Mouse (Mus musculus): ENCODE data around the gene Hist2h2bb. TPM values are rescaled to one million over a fixed set of nuclear protein-coding genes. Genes with fewer than 3 reads are reported as not detected.

Hist2h2bb gene
- polyA plus RNA-seq (2012; rRNA removed; ENCODE audit: low replicate concordance), result 1.1 and 3.8 TPM in 2 replicates

DNA sequence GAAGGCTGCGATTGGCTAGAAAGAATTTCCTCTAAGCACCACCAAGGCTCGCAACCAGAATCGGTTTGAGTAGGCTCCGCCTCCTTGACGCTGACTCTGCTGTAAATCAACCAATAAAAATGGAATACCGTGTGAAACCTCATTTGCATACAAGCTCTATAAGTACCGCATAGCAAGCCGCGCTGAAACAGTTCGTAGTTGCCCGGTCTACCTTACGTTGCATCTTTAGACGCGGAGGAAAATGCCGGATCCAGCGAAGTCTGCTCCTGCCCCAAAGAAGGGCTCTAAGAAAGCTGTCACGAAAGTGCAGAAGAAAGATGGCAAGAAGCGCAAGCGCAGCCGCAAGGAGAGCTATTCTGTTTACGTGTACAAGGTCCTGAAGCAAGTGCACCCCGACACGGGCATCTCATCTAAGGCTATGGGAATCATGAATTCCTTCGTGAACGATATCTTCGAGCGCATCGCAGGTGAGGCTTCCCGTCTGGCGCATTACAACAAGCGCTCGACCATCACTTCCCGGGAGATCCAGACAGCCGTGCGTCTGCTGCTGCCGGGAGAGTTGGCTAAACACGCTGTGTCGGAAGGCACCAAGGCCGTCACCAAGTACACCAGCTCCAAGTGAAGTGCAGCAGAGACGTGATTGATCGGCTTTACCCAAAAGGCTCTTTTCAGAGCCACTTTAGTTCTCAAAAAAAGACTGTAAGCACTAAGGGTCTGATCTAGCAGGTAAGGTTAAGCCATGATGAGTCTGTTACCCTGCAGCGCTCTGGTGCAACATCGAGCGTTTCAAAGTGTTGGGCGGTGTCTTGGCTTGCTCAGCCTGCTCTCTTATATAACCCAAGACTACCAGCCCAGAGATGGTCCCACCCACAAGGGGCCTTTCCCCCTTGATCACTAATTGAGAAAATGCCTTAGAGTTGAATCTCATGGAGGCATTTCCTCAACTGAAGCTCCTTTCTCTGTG is at the start of gene Hist2h2bb:
TSS of gene Hist2h2bb (plus strand) at position 242 of the 964 bp plus-strand sequence.

DNA sequence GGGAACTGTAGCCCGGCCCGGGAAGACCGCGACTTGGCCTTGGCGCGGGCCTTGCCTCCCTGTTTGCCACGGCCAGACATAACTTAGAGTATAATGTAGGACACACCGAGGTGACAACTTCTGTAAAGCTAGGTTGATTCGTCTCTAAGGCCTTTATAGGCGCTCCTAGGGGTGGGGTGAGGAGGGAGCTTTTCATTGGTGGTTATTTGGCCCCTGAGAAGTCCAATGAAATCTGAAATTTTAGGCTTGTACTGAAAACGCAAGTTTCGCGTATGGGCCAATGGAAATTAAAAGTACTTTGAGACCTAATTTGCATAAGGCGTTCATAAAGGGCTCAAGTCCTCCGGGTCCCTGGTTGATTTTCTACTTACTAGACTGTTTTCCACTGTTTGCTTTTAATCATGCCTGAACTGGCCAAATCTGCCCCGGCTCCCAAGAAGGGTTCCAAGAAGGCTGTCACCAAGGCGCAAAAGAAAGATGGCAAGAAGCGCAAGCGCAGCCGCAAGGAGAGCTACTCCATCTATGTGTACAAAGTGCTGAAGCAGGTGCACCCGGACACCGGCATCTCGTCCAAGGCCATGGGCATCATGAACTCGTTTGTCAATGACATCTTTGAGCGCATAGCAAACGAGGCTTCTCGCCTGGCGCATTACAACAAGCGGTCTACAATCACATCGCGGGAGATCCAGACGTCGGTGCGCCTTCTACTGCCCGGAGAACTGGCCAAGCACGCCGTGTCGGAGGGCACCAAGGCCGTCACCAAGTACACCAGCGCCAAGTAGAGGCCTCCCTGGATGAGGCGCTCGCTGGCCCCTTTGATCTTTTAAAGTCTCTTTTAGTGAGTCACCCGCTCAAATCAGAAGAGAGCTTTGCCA is 48.5 kb upstream of the Hist2h2bb start, which contains the start of the genes Hist2h2ac and Hist2h2be:
TSS of gene Hist2h2ac (minus strand) at position 116 of the 875 bp plus-strand sequence.
TSS of gene Hist2h2be (plus strand) at position 355 of the 875 bp plus-strand sequence.

DNA sequence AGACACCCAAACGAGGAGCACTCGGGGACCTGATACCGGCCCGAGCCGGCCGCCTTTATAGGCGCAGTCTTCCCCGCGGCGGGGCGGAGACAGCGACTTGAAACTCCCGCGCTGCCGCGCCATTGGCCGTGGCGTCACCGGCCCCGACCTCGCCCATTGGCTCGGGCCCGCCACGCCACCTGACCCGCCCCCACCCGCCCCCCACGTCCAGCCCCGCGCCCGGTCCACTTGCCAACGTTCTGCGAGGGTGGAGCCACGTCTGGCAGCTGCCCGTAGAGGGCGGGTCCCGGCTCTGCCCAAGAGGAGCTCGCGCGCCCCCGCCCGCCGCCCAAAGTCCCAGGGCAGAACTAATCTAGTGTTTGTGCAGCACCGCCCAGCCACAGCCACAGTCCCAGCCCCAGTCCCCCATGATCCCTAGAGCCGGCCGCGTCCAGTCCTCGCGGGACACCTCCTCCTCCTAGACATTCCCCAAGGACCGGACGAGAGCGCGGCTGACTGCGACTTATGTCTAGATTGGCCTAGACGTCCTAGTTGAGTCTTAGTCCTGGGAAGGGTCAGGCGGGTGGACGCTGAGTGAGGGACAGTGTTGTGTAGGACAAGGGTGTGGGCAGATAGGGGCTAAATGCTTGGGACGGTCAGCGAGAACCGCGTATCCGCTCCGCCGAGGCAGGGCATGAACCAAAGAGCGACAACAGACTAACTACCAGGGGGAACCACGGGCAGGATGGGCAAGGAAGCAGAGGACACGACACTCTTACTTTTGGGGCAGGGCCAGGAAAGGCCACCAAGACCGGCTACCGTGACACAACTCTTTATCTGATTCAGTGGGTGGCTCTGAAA is 30.4 kb upstream of the Hist2h2bb start, which contains the start of gene Hist2h3c2:
TSS of gene Hist2h3c2 (minus strand) at position 174 of the 840 bp plus-strand sequence.

DNA sequence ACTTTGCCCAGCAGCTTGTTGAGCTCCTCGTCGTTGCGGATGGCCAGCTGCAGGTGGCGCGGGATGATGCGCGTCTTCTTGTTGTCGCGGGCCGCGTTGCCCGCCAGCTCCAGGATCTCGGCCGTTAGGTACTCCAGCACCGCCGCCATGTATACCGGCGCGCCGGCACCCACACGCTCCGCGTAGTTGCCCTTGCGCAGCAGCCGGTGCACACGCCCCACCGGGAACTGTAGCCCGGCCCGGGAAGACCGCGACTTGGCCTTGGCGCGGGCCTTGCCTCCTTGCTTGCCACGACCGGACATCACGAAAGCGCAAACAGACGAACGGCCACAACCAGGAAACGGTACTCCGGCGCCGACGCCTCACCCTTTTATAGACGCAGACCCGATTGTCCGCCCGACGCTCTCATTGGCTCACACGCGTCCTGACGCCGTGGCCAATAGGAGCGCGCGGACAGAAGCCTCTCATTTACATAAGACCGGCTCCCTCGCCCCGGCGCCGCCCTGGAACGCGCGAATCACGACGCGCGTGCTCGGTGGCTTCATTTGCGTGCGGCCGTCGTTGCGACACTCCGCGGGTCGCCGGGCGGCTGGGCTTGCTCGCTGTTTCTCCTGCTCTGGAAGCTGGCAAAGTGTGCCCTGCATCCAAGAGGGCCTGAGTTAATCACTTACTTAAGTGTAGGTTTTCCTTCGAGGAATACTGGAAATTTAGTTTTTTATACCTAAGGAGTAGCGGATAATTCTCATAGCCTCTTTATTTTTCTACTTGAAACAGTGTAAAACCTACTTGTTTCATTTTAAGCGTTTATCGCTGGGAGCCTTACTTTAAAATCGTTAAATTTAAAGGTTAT is 29.4 kb upstream of the Hist2h2bb start, which contains the start of gene Hist2h2aa2:
TSS of gene Hist2h2aa2 (minus strand) at position 328 of the 850 bp plus-strand sequence.

DNA sequence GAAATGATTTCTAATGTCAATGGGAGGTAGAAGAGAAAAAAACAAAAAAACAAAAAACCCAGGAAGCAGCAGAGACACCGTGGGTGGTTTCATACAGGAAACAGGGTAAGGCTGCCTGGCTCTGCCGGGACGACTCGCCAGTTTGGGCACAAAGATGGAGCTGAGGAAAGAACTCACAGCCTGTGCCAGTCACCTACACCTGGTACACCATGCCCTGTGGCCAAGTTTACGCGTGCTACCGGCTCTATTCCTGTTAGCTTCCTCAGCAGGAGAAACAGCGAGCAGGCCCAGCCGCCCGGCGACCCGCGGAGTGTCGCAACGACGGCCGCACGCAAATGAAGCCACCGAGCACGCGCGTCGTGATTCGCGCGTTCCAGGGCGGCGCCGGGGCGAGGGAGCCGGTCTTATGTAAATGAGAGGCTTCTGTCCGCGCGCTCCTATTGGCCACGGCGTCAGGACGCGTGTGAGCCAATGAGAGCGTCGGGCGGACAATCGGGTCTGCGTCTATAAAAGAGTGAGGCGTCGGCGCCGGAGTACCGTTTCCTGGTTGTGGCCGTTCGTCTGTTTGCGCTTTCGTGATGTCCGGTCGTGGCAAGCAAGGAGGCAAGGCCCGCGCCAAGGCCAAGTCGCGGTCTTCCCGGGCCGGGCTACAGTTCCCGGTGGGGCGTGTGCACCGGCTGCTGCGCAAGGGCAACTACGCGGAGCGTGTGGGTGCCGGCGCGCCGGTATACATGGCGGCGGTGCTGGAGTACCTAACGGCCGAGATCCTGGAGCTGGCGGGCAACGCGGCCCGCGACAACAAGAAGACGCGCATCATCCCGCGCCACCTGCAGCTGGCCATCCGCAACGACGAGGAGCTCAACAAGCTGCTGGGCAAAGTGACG is 24.3 kb upstream of the Hist2h2bb start, which contains the start of gene Hist2h2aa1:
TSS of gene Hist2h2aa1 (plus strand) at position 495 of the 884 bp plus-strand sequence.

DNA sequence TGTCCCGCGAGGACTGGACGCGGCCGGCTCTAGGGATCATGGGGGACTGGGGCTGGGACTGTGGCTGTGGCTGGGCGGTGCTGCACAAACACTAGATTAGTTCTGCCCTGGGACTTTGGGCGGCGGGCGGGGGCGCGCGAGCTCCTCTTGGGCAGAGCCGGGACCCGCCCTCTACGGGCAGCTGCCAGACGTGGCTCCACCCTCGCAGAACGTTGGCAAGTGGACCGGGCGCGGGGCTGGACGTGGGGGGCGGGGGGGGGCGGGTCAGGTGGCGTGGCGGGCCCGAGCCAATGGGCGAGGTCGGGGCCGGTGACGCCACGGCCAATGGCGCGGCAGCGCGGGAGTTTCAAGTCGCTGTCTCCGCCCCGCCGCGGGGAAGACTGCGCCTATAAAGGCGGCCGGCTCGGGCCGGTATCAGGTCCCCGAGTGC is 23.1 kb upstream of the Hist2h2bb start, which contains the start of gene Hist2h3c1:
TSS of gene Hist2h3c1 (plus strand) at position 259 of the 430 bp plus-strand sequence.

DNA sequence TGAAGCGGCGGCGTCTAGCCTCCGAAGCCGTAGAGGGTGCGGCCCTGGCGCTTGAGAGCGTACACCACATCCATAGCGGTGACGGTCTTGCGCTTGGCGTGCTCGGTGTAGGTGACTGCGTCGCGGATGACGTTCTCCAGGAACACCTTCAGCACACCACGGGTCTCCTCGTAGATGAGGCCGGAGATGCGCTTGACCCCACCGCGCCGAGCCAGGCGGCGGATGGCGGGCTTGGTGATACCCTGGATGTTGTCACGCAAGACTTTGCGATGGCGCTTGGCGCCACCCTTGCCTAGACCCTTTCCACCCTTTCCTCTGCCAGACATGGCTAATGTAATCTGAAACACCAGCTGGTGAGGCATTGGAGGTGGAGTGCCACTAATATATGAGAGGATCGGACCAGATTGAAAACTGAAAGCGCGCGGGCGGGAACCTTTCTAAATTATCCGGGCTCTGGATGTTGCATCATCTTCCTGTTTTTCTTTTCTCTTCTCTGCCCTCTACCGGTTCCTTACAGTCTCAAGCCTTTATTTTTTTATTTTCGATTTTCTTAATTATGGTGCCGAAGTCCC is 6.5 kb upstream of the Hist2h2bb start, which contains the start of gene Hist2h4:
TSS of gene Hist2h4 (minus strand) at position 333 of the 572 bp plus-strand sequence.

DNA sequence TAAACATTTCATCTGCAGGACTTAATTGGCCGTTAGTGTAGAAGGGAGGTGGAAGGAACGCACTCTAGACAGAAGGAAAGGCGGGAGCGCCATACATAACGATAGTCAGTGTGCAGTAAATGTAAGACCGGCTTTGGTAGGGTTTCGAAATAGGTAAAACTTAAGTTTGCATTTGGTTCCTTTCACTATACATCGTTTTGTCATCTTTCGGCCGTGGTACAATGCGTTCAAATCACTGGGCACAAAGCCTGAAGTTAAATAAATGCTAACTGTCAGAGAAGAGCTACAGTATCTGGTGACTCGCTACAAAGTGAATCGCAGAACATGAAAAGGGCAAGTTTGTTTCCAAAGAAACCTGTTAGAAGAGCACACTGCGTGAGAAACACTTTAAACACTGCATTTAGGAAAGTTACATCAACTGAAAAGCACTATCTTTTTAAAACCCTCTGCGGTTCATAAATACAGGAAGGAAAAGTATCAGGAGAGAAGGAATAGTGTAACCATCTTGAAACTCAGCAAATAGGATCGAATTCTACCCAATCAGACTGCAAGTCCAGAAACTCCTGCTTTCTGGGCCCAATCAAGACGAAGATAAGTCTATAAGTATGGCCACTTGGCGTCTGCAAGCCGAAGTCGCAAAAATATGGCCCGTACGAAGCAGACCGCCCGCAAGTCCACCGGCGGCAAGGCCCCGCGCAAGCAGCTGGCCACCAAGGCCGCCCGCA is 1.3 kb upstream of the Hist2h2bb start, which contains the start of gene Hist2h3b:
TSS of gene Hist2h3b (plus strand) at position 604 of the 725 bp plus-strand sequence.

DNA sequence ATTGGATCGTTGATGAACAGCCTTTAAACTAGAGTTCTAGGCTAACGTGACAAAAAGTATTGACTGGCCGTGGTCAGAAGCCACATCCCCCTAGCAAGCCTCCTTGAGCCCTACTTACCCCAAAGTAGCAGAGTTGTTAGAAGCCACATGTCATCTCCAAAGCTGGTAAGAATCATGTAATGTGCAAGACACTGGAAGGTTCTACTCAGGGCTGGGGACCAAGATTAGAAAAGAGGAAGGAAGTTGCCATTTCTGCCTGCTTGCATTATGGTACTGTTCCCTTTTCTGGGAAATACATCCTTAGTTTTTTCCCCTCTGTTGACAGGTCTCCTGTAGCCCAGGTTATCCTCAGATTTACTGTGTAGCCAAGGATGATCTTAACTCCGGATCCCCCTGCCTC is 24.2 kb downstream of the Hist2h2bb start, which contains the start of gene Fcgr1:
TSS of gene Fcgr1 (minus strand) at position 183 of the 400 bp plus-strand sequence.

Other genes starting within 250 kb of the Hist2h2bb start
- 4.3 and 7.9 TPM in 2 replicates for gene Vps45, start 211.3 kb upstream of the Hist2h2bb start, polyA plus RNA-seq (2012; rRNA removed; ENCODE audit: low replicate concordance)
- gene Otud7b, start 165.2 kb upstream of the Hist2h2bb start, polyA plus RNA-seq (2012; rRNA removed; ENCODE audit: low replicate concordance), result 10.1 and 22.4 TPM in 2 replicates
- gene Mtmr11, start 107.7 kb upstream of the Hist2h2bb start, polyA plus RNA-seq (2012; rRNA removed; ENCODE audit: low replicate concordance), result 10.8 and 22.4 TPM in 2 replicates
- gene Sf3b4, start 97.4 kb upstream of the Hist2h2bb start, polyA plus RNA-seq (2012; rRNA removed; ENCODE audit: low replicate concordance), result 64.9 and 128 TPM in 2 replicates
- gene Sv2a, start 88.6 kb upstream of the Hist2h2bb start, polyA plus RNA-seq (2012; rRNA removed; ENCODE audit: low replicate concordance), result 1.4 and 1.5 TPM in 2 replicates
- gene Bola1, start 50.0 kb upstream of the Hist2h2bb start, polyA plus RNA-seq (2012; rRNA removed; ENCODE audit: low replicate concordance), result 36.4 and 85.0 TPM in 2 replicates
- gene Hist2h2ab, start 49.9 kb upstream of the Hist2h2bb start, polyA plus RNA-seq (2012; rRNA removed; ENCODE audit: low replicate concordance), result 3.1 TPM in 1 of 2 replicates, not detected in the other
- 2.5 and 23.4 TPM in 2 replicates for gene Hist2h2ac, start 48.9 kb upstream of the Hist2h2bb start, polyA plus RNA-seq (2012; rRNA removed; ENCODE audit: low replicate concordance)
- 4.8 and 7.8 TPM in 2 replicates for gene Hist2h2be, start 48.6 kb upstream of the Hist2h2bb start, polyA plus RNA-seq (2012; rRNA removed; ENCODE audit: low replicate concordance)
- gene Hist2h3c2, start 30.6 kb upstream of the Hist2h2bb start, polyA plus RNA-seq (2012; rRNA removed; ENCODE audit: low replicate concordance), result 25.1 and 89.4 TPM in 2 replicates
- 28.8 and 350 TPM in 2 replicates for gene Hist2h2aa2, start 29.5 kb upstream of the Hist2h2bb start, polyA plus RNA-seq (2012; rRNA removed; ENCODE audit: low replicate concordance)
- gene Hist2h2aa1, start 24.3 kb upstream of the Hist2h2bb start, polyA plus RNA-seq (2012; rRNA removed; ENCODE audit: low replicate concordance), result 270 and 607 TPM in 2 replicates
- not detected in 2 replicates for gene Hist2h3c1, start 23.1 kb upstream of the Hist2h2bb start, polyA plus RNA-seq (2012; rRNA removed; ENCODE audit: low replicate concordance)
- gene Hist2h4, start 6.4 kb upstream of the Hist2h2bb start, polyA plus RNA-seq (2012; rRNA removed; ENCODE audit: low replicate concordance), result 2.7 and 10.1 TPM in 2 replicates
- gene Hist2h3b, start 1.1 kb upstream of the Hist2h2bb start, polyA plus RNA-seq (2012; rRNA removed; ENCODE audit: low replicate concordance), result 20.1 and 116 TPM in 2 replicates
- 4.5 and 11.6 TPM in 2 replicates for gene Fcgr1, start 24.2 kb downstream of the Hist2h2bb start, polyA plus RNA-seq (2012; rRNA removed; ENCODE audit: low replicate concordance)
- 0.29 and 0.76 TPM in 2 replicates for gene BC107364, start 182.6 kb downstream of the Hist2h2bb start, polyA plus RNA-seq (2012; rRNA removed; ENCODE audit: low replicate concordance)